Mouse (Mus musculus) midbrain, embryonic 11.5 days (tissue): ENCODE measurements around the gene Ostm1. TPM values are rescaled to one million over a fixed set of nuclear protein-coding genes. Genes with fewer than 3 reads are reported as not detected.

Experiments used
- ATAC-seq: fragments of 200-750 bp; cut with Nextera tagmentation; 2 replicates; pipeline ENCODE4 v1.8.0; 2017; ENCODE audit warnings: moderate TSS enrichment, moderate library complexity; ENCODE audit not compliant: low FRiP score
- DNase-seq: peaks from one replicate; pipeline ENCODE4 v3.0.0; 2015; ENCODE audit warnings: low spot score; ENCODE audit errors: missing footprints
- H3K27ac ChIP-seq: fragments of 300-500 bp; sonication (generic); 2 replicates; pipeline ENCODE4 v1.5.1; 2014; ENCODE audit warnings: low read depth, low read length
- H3K27me3 ChIP-seq: fragments of 300-500 bp; sonication (generic); 2 replicates; pipeline ENCODE4 v1.6.1; 2014; ENCODE audit warnings: mild to moderate bottlenecking, low read length, moderate library complexity, mixed read lengths; ENCODE audit not compliant: control insufficient read depth, insufficient read depth
- H3K36me3 ChIP-seq: fragments of 300-500 bp; sonication (generic); 2 replicates; pipeline ENCODE4 v1.6.1; 2014; ENCODE audit warnings: mild to moderate bottlenecking, low read length, moderate library complexity, mixed read lengths; ENCODE audit not compliant: control insufficient read depth, insufficient read depth
- H3K4me1 ChIP-seq: fragments of 300-500 bp; sonication (generic); 2 replicates; pipeline ENCODE4 v1.6.1; 2014; ENCODE audit warnings: low read length; ENCODE audit not compliant: control insufficient read depth, insufficient read depth
- H3K4me2 ChIP-seq: fragments of 300-500 bp; sonication (generic); 2 replicates; pipeline ENCODE4 v1.6.1; 2014; ENCODE audit warnings: mild to moderate bottlenecking, moderate library complexity
- H3K4me3 ChIP-seq: fragments of 300-500 bp; sonication (generic); 2 replicates; pipeline ENCODE4 v1.5.1; 2014; ENCODE audit warnings: low read depth, low read length
- H3K9ac ChIP-seq: fragments of 300-500 bp; sonication (generic); 2 replicates; pipeline ENCODE4 v1.6.1; 2014; ENCODE audit warnings: low read length
- H3K9me3 ChIP-seq: fragments of 300-500 bp; sonication (generic); 2 replicates; pipeline ENCODE4 v1.6.1; 2016; ENCODE audit warnings: low read length; ENCODE audit not compliant: control insufficient read depth
- WGBS: fragments of 180-500 bp; shearing (Covaris S2); extraction: QIAGEN DNeasy Blood & Tissue Kit; methylation state at CpG from one replicate; pipeline ENCODE4 v1.1.7; 2014; 5-methylcytosine and 5-hydroxymethylcytosine counted together
- polyA plus RNA-seq: library from polyadenylated mRNA; unstranded; fragments of >200 nt; fragmentation: Nextera tagmentation; extraction: Ambion mirVana; gene quantifications from 2 replicates; pipeline ENCODE4 v1.2.1, GENCODE M21; 2014

The Ostm1 gene
- polyA plus RNA-seq, 1 experiment from 2014 or later: 28.5 TPM

DNA sequence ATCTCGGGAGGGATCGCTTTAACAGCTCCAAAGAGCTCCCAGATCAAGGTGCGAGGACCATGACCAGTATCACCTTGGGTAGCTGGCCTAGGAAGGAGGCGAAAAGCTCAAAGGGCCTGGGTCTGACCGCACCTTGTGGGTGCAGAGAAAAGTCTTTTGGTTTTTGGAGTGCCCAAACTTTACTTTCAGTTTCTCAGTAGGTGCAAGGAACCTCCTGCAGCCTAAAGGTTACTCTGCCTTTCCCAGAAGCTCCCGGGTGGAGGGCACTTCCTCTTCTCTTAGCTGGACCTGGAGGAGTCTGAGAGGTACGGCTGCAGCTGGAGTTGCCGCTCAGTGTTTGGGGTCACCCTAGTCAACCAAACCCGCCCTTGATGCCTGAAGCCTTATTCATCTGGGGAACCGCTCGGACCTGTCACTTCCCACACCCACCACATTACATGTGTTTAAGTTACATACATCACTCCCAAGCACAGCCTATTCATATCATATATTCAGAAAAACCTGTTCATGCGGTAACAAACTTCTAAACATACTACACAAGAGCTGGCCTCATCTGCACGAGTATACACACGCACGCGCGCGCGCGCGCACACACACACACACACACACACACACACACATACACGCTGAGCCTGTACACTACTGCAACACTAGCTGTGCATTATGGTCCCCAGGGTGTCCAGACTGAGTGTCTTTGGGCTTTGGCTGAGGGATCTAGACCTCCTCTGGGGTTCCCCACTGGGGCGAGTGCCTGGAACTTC lies 49.9 kb downstream of the Ostm1 start:
- Histone ChIP-seq H3K4me3 (peak overlapping the region; percentile 19; the same call in 1 of the 2 replicates), H3K27me3 (peaks cover 63% of the 10 kb centered on the region), H3K9me3 (no peaks in the 10 kb centered on the region), H3K4me1 (peaks cover 54% of the 10 kb centered on the region), H3K27ac (peak overlapping the region; percentile 41; the same call in 1 of the 2 replicates), H3K9ac (peak overlapping the region; percentile 26; the same call in 1 of the 2 replicates), H3K4me2 (peak overlapping the region; percentile 42), H3K36me3 (no peaks in the 10 kb centered on the region)
- 5% methylated on average over 23 of the region's 23 CpGs for WGBS
- DNase-seq (peak; percentile 97), ATAC-seq (no peak)

DNA sequence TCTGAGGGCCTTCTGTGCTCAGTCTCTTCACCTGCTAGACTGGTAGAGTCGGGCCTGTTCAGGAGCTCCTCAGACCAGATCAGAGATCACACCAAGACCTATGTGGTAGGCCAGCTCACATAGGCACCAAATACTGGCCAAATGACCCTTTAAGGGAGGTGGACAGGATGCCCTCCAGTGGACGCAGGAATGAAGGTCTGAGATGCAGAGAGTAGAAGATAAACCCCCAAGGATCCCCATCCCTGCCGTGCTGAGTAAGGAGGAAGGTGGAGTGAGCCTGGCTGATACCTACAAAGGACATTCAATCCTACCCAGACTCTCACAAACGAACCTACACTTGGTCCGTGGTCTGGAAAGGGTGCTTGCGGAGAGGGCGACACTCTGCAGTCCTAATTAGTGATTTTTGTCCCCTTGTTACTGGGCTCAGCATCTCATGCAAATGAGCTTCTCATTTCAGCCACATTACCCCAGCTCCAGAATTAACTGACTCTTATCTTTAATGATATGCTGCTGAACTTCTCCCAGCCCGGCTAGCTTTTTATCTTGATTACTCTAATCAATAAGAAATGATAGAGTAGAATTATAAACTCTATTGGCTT lies 50.6 kb downstream of the Ostm1 start:
- peak; percentile 95 for DNase-seq

DNA sequence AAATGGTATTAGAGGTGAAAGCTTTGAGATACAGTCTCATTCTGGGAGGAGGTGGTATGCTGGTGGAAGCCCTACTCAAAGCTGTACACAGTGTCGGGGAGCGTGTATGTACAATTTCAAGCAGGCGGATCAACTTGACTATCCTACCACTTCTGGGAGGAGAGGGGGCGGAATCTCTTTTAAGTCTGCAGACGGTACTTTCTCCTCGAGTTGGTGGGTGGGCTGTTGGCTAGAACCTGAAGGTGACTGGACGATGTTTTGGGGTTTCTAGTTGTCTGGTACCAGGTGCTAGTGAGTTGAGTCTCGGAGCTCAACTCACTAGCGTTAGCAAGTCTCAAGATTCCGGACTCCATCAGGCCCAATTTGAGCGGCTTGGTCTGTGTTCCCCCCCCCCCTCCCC lies 51.4 kb downstream of the Ostm1 start:
- DNase-seq: peak; percentile 92
- H3K36me3 ChIP-seq: no peaks in the 10 kb centered on the region
- H3K9ac ChIP-seq: no peak overlapping the region
- H3K4me3 ChIP-seq: peak overlapping the region; percentile 23
- H3K4me2 ChIP-seq: peak overlapping the region; percentile 47
- H3K27ac ChIP-seq: no peak overlapping the region
- peaks cover 50% of the 10 kb centered on the region for H3K27me3 ChIP-seq
- peaks cover 54% of the 10 kb centered on the region for H3K4me1 ChIP-seq
- no peak for ATAC-seq
- H3K9me3 ChIP-seq: no peaks in the 10 kb centered on the region
- WGBS: 2% methylated on average over 11 of the region's 11 CpGs

More for the DNA sequence above, 50.6 kb downstream of the Ostm1 start:
- Histone ChIP-seq H3K4me3 (no peak overlapping the region), H3K9ac (no peak overlapping the region), H3K36me3 (no peaks in the 10 kb centered on the region), H3K4me2 (no peak overlapping the region), H3K27me3 (peaks cover 58% of the 10 kb centered on the region), H3K9me3 (no peaks in the 10 kb centered on the region), H3K4me1 (peaks cover 54% of the 10 kb centered on the region), H3K27ac (no peak overlapping the region)
- 1% methylated on average over 8 of the region's 8 CpGs for WGBS
- no peak for ATAC-seq

DNA sequence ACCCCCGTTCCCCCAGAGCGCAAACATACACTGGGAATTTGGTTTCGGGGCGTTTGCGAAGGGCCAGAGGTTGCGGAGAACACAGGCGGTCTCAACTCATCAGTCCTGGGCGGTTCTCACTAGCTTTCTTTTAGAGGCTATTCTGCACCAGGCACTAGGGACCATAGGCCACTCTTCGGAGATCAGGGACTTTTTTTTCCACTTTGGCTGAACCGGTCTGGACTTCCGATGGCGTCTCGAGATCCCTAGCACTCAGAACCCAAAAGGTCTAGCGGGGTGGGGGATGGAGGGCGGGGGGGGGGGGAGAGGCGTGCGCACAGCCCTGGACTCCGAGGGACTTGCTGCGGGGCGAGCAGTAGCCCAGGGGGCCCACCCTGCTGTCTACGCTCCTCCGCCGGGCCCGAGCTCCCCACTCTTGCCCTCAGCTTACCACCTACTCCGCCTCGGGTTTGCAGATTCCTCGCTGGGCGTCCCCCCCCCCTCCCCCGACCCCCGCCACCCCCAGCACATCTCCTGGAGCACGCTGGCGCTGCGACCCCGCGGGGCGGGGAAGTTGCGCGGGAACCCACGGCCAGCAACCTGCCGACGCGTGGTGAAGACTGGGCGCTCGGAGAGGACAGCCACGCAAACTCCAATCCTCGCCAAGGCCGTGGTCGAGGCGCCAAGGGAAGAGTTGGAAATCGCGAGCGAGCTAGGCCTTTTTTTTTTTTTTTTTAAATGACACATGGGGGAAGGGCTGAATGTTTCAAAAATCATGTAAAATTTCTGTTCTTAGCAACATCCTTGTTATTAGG lies 52.1 kb downstream of the Ostm1 start:
- H3K9me3 ChIP-seq: no peaks in the 10 kb centered on the region
- H3K9ac ChIP-seq: peak overlapping the region; percentile 17; the same call in 1 of the 2 replicates
- peak overlapping the region; percentile 47 for H3K4me2 ChIP-seq
- no peak overlapping the region for H3K27ac ChIP-seq
- peak overlapping the region; percentile 23 for H3K4me3 ChIP-seq
- no peaks in the 10 kb centered on the region for H3K36me3 ChIP-seq
- 1% methylated on average over 47 of the region's 52 CpGs for WGBS
- peaks cover 45% of the 10 kb centered on the region for H3K27me3 ChIP-seq
- DNase-seq (peak; percentile 89), ATAC-seq (no peak)
- H3K4me1 ChIP-seq: peaks cover 48% of the 10 kb centered on the region

DNA sequence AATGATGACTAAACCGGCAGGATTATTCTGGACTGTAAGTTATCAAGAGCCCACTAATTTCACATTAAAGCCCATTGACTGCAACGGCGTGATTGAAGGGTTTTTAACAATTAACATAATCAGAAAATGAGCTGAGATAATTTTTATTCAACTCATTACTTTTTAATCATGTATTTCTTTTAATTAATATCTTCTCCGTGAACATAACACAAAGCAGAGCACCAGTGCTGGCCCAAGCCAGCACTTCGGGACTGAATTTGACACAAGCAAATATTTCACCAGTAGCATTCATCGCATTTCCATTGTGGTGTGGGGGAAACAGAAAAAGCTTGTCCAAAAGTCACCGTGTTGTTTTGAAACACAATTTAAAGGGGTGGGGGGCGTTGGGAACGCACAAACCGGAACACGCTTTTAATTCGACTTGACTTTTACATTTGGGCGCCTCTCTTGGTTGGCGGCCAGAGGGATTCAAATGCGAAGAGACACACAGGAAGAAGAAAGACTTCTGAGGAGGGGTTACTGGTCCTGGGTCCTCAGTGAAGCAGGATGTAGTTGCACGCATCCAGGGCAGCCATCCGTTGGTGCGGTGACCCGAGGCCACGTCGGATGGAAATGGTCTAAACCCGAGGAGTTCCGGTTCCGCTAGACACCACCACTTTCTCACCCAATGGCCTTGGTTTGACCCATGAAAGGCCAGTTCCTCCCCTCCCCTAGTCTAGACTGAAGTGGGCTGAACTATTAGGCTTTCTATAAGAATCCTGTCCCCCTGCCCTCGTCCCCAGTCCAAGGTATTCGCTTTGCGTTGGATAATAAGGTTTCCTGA lies 52.9 kb downstream of the Ostm1 start:
- 3% methylated on average over 27 of the region's 27 CpGs for WGBS
- H3K9ac ChIP-seq: no peak overlapping the region

DNA sequence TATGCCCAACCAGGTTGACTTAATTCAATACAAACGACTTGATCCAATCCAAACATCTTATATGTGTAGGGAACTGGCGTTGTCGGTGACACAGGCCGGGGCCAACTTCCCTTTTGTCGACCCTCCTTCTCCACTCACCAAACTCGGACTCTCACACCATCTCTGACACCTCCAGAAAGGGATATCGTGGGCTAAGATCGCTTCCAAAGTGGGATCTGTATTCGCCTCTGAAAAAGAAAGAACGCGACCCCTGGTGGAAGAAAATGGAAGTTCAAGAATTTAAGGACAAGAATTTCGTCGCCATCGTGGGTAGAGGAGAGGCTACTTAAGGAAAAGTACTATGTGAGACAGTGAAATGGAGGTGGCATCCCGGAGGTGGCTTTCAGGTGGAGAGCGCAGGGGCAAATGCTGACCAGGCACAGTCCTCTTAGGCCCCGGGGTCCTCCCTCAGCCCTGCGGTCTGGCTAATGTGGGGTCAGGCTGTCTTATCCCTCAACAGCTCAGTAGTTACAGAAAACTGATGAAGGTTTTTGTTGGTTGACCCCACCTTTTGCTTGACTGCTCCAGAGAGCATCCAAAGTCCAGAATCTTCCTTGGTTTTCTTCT lies 53.7 kb downstream of the Ostm1 start:
- peak; percentile 17; the same call in 1 of the 2 replicates for ATAC-seq
- no peak overlapping the region for H3K4me3 ChIP-seq
- no peaks in the 10 kb centered on the region for H3K9me3 ChIP-seq
- H3K36me3 ChIP-seq: no peaks in the 10 kb centered on the region
- no peak overlapping the region for H3K27ac ChIP-seq
- no peak overlapping the region for H3K9ac ChIP-seq
- H3K27me3 ChIP-seq: peaks cover 45% of the 10 kb centered on the region
- WGBS: 5% methylated on average over 18 of the region's 18 CpGs
- peaks cover 35% of the 10 kb centered on the region for H3K4me1 ChIP-seq
- H3K4me2 ChIP-seq: peak overlapping the region; percentile 31; the same call in 1 of the 2 replicates
- DNase-seq: peak; percentile 99

More for the DNA sequence above, 52.9 kb downstream of the Ostm1 start:
- Histone ChIP-seq H3K4me1 (peaks cover 40% of the 10 kb centered on the region), H3K36me3 (no peaks in the 10 kb centered on the region), H3K27me3 (peaks cover 45% of the 10 kb centered on the region), H3K27ac (no peak overlapping the region), H3K9me3 (no peaks in the 10 kb centered on the region), H3K4me3 (no peak overlapping the region), H3K4me2 (peak overlapping the region; percentile 47)
- ATAC-seq (no peak), DNase-seq (peak; percentile 94)

DNA sequence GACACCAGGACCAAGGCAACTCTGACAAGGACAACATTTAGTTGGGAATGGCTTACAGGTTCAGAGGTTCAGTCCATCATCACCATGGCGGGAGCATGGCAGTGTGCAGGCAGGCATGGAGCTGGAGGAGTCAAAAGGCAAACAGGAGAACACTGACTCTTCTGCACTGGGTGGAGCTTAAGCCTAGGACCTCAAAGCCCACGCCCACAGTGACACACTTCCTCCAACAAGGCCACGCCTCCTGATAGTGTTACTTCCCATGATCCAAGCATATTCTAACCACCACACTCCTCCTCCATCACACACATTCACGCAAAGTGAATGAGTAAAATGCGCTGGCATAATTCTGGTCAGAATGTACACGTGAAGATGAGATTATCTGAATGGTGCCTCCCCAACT lies 56.2 kb downstream of the Ostm1 start:
- Histone ChIP-seq H3K27ac (no peak overlapping the region), H3K4me1 (peaks cover 15% of the 10 kb centered on the region), H3K9ac (no peak overlapping the region), H3K36me3 (no peaks in the 10 kb centered on the region), H3K27me3 (peaks cover 30% of the 10 kb centered on the region), H3K4me2 (no peak overlapping the region), H3K4me3 (no peak overlapping the region), H3K9me3 (no peaks in the 10 kb centered on the region)
- WGBS: 84% methylated on average over 6 of the region's 6 CpGs
- DNase-seq (no peak), ATAC-seq (no peak)

DNA sequence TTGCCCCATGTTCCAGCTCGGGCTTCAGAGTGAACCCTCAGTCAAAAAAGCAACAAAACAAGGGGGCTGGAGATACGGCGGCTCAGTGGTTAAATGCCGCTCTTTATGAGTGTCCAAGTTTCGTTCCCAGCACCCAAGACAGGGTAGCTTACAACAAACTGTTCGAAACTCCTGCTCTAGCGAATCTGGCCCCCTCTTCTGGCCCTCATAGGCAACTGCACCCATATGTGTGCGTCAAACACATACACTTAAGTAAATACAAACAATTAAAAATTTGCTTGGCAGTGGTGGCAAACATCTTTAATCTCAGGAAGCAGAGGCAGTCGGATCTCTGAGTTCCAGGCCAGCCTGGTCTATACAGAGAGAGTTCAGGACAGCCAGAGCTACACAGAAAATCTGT lies 60.0 kb downstream of the Ostm1 start:
- 83% methylated on average over 9 of the region's 9 CpGs for WGBS
- Histone ChIP-seq H3K9ac (no peak overlapping the region), H3K4me1 (no peaks in the 10 kb centered on the region), H3K36me3 (no peaks in the 10 kb centered on the region), H3K4me2 (no peak overlapping the region), H3K9me3 (no peaks in the 10 kb centered on the region), H3K27me3 (peaks cover 2% of the 10 kb centered on the region; the same call in 1 of the 2 replicates), H3K27ac (no peak overlapping the region), H3K4me3 (no peak overlapping the region)
- ATAC-seq: no peak
- DNase-seq: no peak
